Mouse (Mus musculus): ENCODE results near the gene Ccm2.

- TF ChIP-seq CTCF (IDR thresholded peaks at IDR 0.05; ENCODE audit: borderline replicate concordance, control insufficient read depth, extremely low read depth, insufficient read depth, low read length, poor library complexity) (no peak), POLR2A (IDR thresholded peaks at IDR 0.05; ENCODE audit: control insufficient read depth, extremely low read depth, insufficient read depth, low read length, poor library complexity) (no peak)
Measured at GRCm38 (mm10) chr11:6525241-6525640, 21.4 kb upstream of the Ccm2 start.
